Mouse (Mus musculus) cerebellum, adult (tissue): ENCODE measurements around the gene Olfr1414.
A peak's percentile ranks its signal among the peaks of the same experiment; 100 is the strongest.
"Not testable (repeated sequence)": the region's sequence is repeated elsewhere in the genome, so short reads cannot be mapped to it uniquely, and the experiment has no call there.

Source experiments
- ATAC-seq: cut with Nextera tagmentation; 2 replicates; pipeline ENCODE4 v1.9.2; 2017; ENCODE audit warnings: mild to moderate bottlenecking, moderate library complexity, mixed read lengths; ENCODE audit not compliant: insufficient number of reproducible peaks, low FRiP score, low TSS enrichment

The Olfr1414 gene

DNA sequence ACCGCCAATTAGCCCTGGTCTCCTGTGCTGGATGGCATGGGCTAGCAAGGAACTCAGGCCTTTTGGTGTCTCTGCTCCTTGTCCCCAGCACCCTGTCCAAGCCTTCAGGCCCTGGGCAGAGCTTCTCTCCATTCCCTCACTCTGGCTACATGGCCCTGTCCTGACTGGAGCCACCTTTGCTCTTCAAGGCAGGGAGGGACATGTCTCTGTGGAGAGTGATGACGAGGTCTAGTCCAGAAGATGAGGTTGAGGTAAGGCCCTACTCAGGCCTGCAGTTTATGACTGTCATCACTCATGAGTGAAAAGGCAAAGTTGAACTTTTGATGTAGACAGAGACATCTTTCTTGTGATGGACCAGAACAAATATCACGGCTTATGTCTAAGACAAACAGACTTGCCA lies at the start of gene Olfr1414:
Olfr1414 (minus strand) TSS at position 101 of the 400 bp plus-strand sequence.
- ATAC-seq, result no peak

DNA sequence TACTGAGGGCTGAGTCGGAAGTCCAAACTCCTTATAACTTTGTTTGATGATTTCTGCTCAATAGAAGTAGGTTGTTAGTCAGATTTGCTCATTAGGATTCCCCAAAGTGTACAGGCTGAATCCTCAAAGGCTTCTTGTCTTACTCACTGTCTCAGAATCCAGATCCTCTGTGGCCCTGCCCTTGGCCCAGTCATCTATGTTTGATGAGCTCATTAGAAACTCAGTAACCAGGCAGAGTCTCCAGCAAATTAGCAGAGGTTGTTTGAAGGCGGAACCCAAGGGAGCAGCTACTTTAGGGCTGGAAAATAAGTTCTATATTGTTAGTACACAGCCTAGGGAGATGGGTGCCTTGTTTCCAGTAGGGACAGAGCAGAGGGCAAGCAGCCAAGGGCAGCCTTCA lies 27.5 kb upstream of the Olfr1414 start:
- ATAC-seq, result no peak

DNA sequence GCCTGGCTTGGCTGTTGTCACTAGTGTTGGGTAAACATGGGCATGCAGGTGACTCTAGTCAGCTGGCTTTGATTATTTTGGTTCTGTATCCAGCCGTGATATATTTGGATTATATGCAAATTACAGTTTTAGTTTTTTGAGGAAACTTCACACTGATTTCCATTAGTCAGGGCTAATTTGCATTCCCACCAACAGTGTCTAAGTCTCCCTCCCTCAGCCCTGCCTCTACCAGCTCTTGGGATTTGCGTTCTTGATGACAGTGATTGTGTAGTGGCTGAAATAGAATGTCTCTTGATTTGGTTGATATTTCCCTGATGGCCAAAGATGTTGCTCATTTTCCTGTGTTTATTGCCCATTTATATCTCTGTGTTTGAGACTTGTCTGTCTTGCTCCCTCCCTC lies 20.6 kb upstream of the Olfr1414 start:
- ATAC-seq, result no peak

GRCm38 (mm10) chr1:92536972-92537371 lies 18.5 kb upstream of the Olfr1414 start:
- ATAC-seq, result no peak

DNA sequence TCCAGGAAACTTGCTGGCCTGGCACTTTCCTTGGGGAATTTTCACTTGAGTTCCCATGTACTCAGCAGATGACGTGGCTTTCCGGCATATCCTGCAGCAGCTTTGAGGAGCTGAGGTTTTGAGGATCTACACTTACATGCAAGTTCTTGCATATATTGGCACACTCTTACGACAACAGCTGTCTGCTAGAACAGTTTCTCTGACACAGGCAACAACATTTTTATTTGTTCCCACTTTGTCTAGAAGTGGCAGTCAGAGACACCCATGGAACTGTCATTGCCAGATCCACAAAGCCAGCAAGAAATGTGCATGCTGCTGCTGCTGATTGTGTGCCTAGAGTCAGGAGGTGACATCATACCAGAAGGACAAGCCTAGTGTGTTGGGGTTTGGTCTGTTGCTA lies 5.3 kb upstream of the Olfr1414 start:
- no peak for ATAC-seq

GRCm38 (mm10) chr1:92521376-92521775 lies 2.9 kb upstream of the Olfr1414 start:
- peak; percentile 58; the same call in 1 of the 2 replicates for ATAC-seq

DNA sequence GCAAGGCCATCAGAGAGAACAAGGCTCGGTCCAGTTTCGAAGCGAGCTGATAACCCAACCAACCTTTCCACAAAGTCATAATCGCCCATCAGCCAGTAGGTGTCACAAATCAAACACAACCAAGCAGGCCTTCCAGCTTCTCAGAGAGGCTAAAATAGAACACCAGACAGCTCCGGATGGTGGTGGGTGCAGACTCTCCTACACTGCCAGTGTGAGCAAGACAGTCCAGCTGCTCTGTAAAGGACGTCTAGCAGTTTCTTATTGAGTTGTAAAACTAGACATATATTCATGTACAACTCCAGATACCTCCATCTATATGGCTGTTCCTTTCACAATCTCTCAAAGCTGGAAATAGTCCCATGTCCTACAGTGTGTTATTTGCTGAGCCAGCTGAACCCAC lies 585 bp upstream of the Olfr1414 start:
- no peak for ATAC-seq

GRCm38 (mm10) chr1:92515390-92515789 lies 3.1 kb downstream of the Olfr1414 start:
- no peak for ATAC-seq

DNA sequence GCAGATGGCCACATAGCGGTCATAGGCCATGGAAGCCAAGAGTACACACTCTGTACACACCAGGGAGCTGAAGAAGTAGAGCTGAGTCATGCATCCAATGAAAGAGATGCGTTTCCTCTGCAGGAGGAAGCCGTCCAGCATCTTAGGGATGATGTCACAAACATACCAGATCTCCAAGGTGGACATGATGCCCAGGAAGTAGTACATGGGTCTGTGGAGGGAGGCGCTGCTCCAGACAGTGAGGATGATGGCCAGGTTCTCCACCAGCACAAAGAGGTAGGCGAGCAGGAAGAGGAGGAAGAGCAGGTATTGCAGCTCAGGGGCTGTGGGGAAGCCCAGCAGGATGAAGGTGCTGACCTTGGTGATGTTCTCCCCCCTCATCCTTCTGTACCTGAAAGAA lies 6.8 kb downstream of the Olfr1414 start:
- not testable (repeated sequence) for ATAC-seq

- no peak for ATAC-seq
These were observed 22.5 kb downstream of the Olfr1414 start, which contains the start of gene Olfr1415 for GRCm38 (mm10) chr1:92496001-92496400. Gene Olfr1415, minus strand, starts transcription at chr1:92496101.

GRCm38 (mm10) chr1:92485013-92485412 lies 33.4 kb downstream of the Olfr1414 start, which contains the start of gene Olfr1416:
Gene Olfr1416, minus strand, starts transcription at chr1:92485113.
- no peak for ATAC-seq

- ATAC-seq, result no peak; the same call in none of the 2 replicates
These were observed 44.3 kb downstream of the Olfr1414 start for GRCm38 (mm10) chr1:92474066-92474578.

- ATAC-seq, result peak; percentile 84
These were observed 45.1 kb downstream of the Olfr1414 start, which contains the start of gene Ndufa10 for GRCm38 (mm10) chr1:92473165-92474041. Gene Ndufa10, minus strand, starts transcription at chr1:92473860.

GRCm38 (mm10) chr1:92468891-92469290 lies 49.6 kb downstream of the Olfr1414 start:
- no peak for ATAC-seq

DNA sequence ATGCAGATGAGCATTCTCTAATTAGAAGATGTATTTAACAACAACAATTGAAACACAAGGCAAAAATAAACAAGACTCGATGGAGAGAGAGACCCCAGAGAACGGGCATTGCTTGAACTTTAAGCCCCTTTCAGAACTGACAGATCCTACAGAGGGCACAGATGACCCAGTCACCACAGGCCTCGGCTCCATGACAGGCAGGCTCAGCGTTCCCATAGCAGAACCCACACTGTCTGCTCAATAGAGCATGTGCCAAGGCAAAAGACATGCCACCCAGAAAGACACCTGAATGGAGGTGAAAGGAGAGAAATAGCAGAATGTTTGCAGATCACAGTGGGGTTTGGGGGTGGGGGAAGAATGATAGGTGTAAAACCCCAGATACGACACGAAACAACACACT lies 60.0 kb downstream of the Olfr1414 start:
- ATAC-seq, result no peak

DNA sequence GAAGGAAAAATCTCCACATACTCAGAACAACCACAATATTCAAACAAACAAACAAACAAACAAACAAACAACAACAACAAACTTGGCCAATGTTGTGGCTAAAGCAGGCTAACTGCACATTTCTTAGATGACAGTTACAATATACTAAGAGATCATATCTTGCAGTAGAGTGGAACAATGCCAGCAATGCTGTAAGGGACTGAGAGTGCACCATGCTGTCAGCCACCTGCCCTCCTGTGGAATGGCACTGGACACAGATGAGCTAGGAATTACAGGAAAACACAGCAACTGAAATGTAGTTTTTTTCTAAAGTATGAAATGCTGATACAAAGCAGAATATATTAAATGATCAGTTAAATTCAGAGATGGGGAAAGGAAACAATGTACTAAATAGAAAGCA lies 60.7 kb downstream of the Olfr1414 start:
- ATAC-seq, result peak; percentile 79; the same call in 1 of the 2 replicates
